Mouse (Mus musculus) heart, embryonic 13.5 days (tissue): ENCODE results near the gene Arrdc3. TPM values are rescaled to one million over a fixed set of nuclear protein-coding genes. Genes with fewer than 3 reads are reported as not detected.
"Not testable (repeated sequence)": the region's sequence is repeated elsewhere in the genome, so short reads cannot be mapped to it uniquely, and the experiment has no call there.

Experiments used
- ATAC-seq: fragments of 200-750 bp; cut with Nextera tagmentation; 2 replicates; pipeline ENCODE4 v1.8.0; 2017; ENCODE audit warnings: moderate TSS enrichment; ENCODE audit not compliant: insufficient number of reproducible peaks, low FRiP score, low TSS enrichment; ENCODE audit errors: extremely low read depth
- H3K27ac ChIP-seq: fragments of 300-500 bp; sonication (generic); replicated peaks from 2 replicates; pipeline ENCODE4 v1.5.1; 2015; ENCODE audit warnings: moderate library complexity, mild to moderate bottlenecking, inconsistent platforms
- H3K27me3 ChIP-seq: fragments of 300-500 bp; sonication (generic); replicated peaks from 2 replicates; pipeline ENCODE4 v1.6.1; 2015; ENCODE audit warnings: mild to moderate bottlenecking, inconsistent platforms
- H3K36me3 ChIP-seq: fragments of 300-500 bp; sonication (generic); 2 replicates; pipeline ENCODE4 v1.6.1; 2015; ENCODE audit warnings: mild to moderate bottlenecking, inconsistent platforms
- H3K4me1 ChIP-seq: fragments of 300-500 bp; sonication (generic); 2 replicates; pipeline ENCODE4 v1.6.1; 2015; ENCODE audit warnings: inconsistent platforms
- H3K4me2 ChIP-seq: fragments of 300-500 bp; sonication (generic); 2 replicates; pipeline ENCODE4 v1.6.1; 2015; ENCODE audit warnings: inconsistent platforms, mild to moderate bottlenecking, moderate library complexity
- H3K4me3 ChIP-seq: fragments of 300-500 bp; sonication (generic); 2 replicates; pipeline ENCODE4 v1.5.1; 2015; ENCODE audit warnings: moderate library complexity, mild to moderate bottlenecking, inconsistent platforms
- H3K9ac ChIP-seq: fragments of 300-500 bp; sonication (generic); 2 replicates; pipeline ENCODE4 v1.6.1; 2015; ENCODE audit warnings: inconsistent platforms, mild to moderate bottlenecking, moderate library complexity
- H3K9me3 ChIP-seq: fragments of 300-500 bp; sonication (generic); 2 replicates; pipeline ENCODE4 v1.6.1; 2016; ENCODE audit warnings: inconsistent platforms
- WGBS: fragments of 180-500 bp; shearing (Covaris S2); methylation state at CpG from one replicate; pipeline ENCODE4 v1.1.7; 2015; ENCODE audit warnings: mixed read lengths; 5-methylcytosine and 5-hydroxymethylcytosine counted together
- polyA plus RNA-seq: library from polyadenylated mRNA; unstranded; fragments of >200 nt; fragmentation: Nextera tagmentation; extraction: Ambion mirVana; gene quantifications from 2 replicates; pipeline ENCODE4 v1.2.1, GENCODE M21; 2015

Gene Arrdc3
- polyA plus RNA-seq, 1 experiment from 2014 or later = 45.0 TPM

GRCm38 (mm10) chr13:80885834-80886663 lies 2.9 kb downstream of the Arrdc3 start:
- H3K4me1 ChIP-seq = peaks cover 14% of the 10 kb centered on the region
- H3K9ac ChIP-seq = peak overlapping the region; percentile 100
- peak overlapping the region; percentile 91 for H3K4me3 ChIP-seq
- H3K36me3 ChIP-seq = peaks cover 25% of the 10 kb centered on the region
- no peaks in the 10 kb centered on the region for H3K27me3 ChIP-seq
- ATAC-seq = peak; percentile 88
- H3K9me3 ChIP-seq = no peaks in the 10 kb centered on the region
- peak overlapping the region; percentile 100 for H3K27ac ChIP-seq
- peak overlapping the region; percentile 72 for H3K4me2 ChIP-seq
- under 1% methylated on average over 68 of the region's 72 CpGs for WGBS

GRCm38 (mm10) chr13:80886664-80887210 lies 3.6 kb downstream of the Arrdc3 start:
- Histone ChIP-seq H3K36me3 (peaks cover 31% of the 10 kb centered on the region), H3K4me3 (peak overlapping the region; percentile 91), H3K27me3 (no peaks in the 10 kb centered on the region), H3K27ac (peak overlapping the region; percentile 100), H3K9ac (peak overlapping the region; percentile 100), H3K9me3 (no peaks in the 10 kb centered on the region), H3K4me2 (peak overlapping the region; percentile 72), H3K4me1 (peaks cover 14% of the 10 kb centered on the region)
- ATAC-seq = no peak
- 15% methylated on average over 6 of the region's 6 CpGs for WGBS

GRCm38 (mm10) chr13:80887842-80888241 lies 4.7 kb downstream of the Arrdc3 start:
- Histone ChIP-seq H3K27ac (no peak overlapping the region), H3K4me2 (no peak overlapping the region), H3K9ac (no peak overlapping the region), H3K4me1 (peaks cover 10% of the 10 kb centered on the region), H3K36me3 (peaks cover 40% of the 10 kb centered on the region), H3K27me3 (no peaks in the 10 kb centered on the region), H3K4me3 (no peak overlapping the region), H3K9me3 (no peaks in the 10 kb centered on the region)
- 49% methylated on average over 2 of the region's 2 CpGs for WGBS
- ATAC-seq = no peak

- not testable (repeated sequence) for H3K4me1 ChIP-seq, H3K9me3 ChIP-seq, H3K27me3 ChIP-seq, H3K27ac ChIP-seq, H3K4me3 ChIP-seq, ATAC-seq, H3K4me2 ChIP-seq, H3K9ac ChIP-seq
- H3K36me3 ChIP-seq = peaks cover 79% of the 10 kb centered on the region
- 84% methylated on average over 3 of the region's 3 CpGs for WGBS
Observed at GRCm38 (mm10) chr13:80894928-80895327, 11.7 kb downstream of the Arrdc3 start.

- H3K27me3 ChIP-seq = no peaks in the 10 kb centered on the region
Observed at GRCm38 (mm10) chr13:80897411-80897810, 14.2 kb downstream of the Arrdc3 start.

GRCm38 (mm10) chr13:80898095-80898494 lies 14.9 kb downstream of the Arrdc3 start:
- Histone ChIP-seq H3K4me1 (no peaks in the 10 kb centered on the region), H3K9me3 (no peaks in the 10 kb centered on the region), H3K4me2 (no peak overlapping the region), H3K27me3 (no peaks in the 10 kb centered on the region), H3K36me3 (peaks cover 51% of the 10 kb centered on the region), H3K27ac (no peak overlapping the region), H3K4me3 (no peak overlapping the region), H3K9ac (no peak overlapping the region)
- WGBS = 87% methylated on average over 4 of the region's 4 CpGs
- ATAC-seq = no peak

More at GRCm38 (mm10) chr13:80897411-80897810, 14.2 kb downstream of the Arrdc3 start:
- Histone ChIP-seq H3K27ac (no peak overlapping the region), H3K36me3 (peaks cover 56% of the 10 kb centered on the region), H3K4me2 (no peak overlapping the region), H3K4me3 (no peak overlapping the region), H3K9me3 (no peaks in the 10 kb centered on the region), H3K4me1 (no peaks in the 10 kb centered on the region), H3K9ac (no peak overlapping the region)
- ATAC-seq = no peak
- WGBS = 62% methylated on average over 1 of the region's 1 CpGs

GRCm38 (mm10) chr13:80899435-80900029 lies 16.3 kb downstream of the Arrdc3 start:
- no peak overlapping the region for H3K27ac ChIP-seq
- H3K9ac ChIP-seq = no peak overlapping the region
- H3K27me3 ChIP-seq = no peaks in the 10 kb centered on the region
- no peaks in the 10 kb centered on the region for H3K9me3 ChIP-seq
- no peak overlapping the region for H3K4me2 ChIP-seq
- no peak overlapping the region for H3K4me3 ChIP-seq
- no peaks in the 10 kb centered on the region for H3K4me1 ChIP-seq
- H3K36me3 ChIP-seq = peaks cover 37% of the 10 kb centered on the region
- WGBS = 74% methylated on average over 2 of the region's 2 CpGs
- no peak for ATAC-seq

- H3K9me3 ChIP-seq = no peaks in the 10 kb centered on the region
Observed at GRCm38 (mm10) chr13:80901432-80901831, 18.2 kb downstream of the Arrdc3 start.

GRCm38 (mm10) chr13:80902796-80903195 lies 19.6 kb downstream of the Arrdc3 start:
- no peaks in the 10 kb centered on the region for H3K4me1 ChIP-seq
- no peak for ATAC-seq
- 78% methylated on average over 3 of the region's 3 CpGs for WGBS

More at GRCm38 (mm10) chr13:80901432-80901831, 18.2 kb downstream of the Arrdc3 start:
- Histone ChIP-seq H3K9ac (no peak overlapping the region), H3K36me3 (peaks cover 27% of the 10 kb centered on the region), H3K27ac (no peak overlapping the region), H3K4me2 (no peak overlapping the region), H3K4me3 (no peak overlapping the region), H3K4me1 (no peaks in the 10 kb centered on the region), H3K27me3 (no peaks in the 10 kb centered on the region)
- WGBS = 74% methylated on average over 4 of the region's 4 CpGs
- no peak for ATAC-seq

GRCm38 (mm10) chr13:80913361-80913760 lies 30.2 kb downstream of the Arrdc3 start:
- no peak overlapping the region for H3K9ac ChIP-seq
- no peak overlapping the region for H3K4me3 ChIP-seq
- H3K4me2 ChIP-seq = no peak overlapping the region
- H3K27me3 ChIP-seq = no peaks in the 10 kb centered on the region
- H3K27ac ChIP-seq = no peak overlapping the region
- ATAC-seq = no peak
- no peaks in the 10 kb centered on the region for H3K36me3 ChIP-seq
- no peaks in the 10 kb centered on the region for H3K4me1 ChIP-seq
- H3K9me3 ChIP-seq = no peaks in the 10 kb centered on the region

More at GRCm38 (mm10) chr13:80902796-80903195, 19.6 kb downstream of the Arrdc3 start:
- Histone ChIP-seq H3K4me3 (no peak overlapping the region), H3K9me3 (no peaks in the 10 kb centered on the region), H3K36me3 (peaks cover 14% of the 10 kb centered on the region), H3K27ac (no peak overlapping the region), H3K4me2 (no peak overlapping the region), H3K27me3 (no peaks in the 10 kb centered on the region), H3K9ac (no peak overlapping the region)

GRCm38 (mm10) chr13:80920939-80921338 lies 37.8 kb downstream of the Arrdc3 start:
- Histone ChIP-seq H3K4me3 (no peak overlapping the region), H3K9me3 (no peaks in the 10 kb centered on the region), H3K36me3 (no peaks in the 10 kb centered on the region), H3K27ac (no peak overlapping the region), H3K4me2 (no peak overlapping the region), H3K4me1 (no peaks in the 10 kb centered on the region), H3K27me3 (no peaks in the 10 kb centered on the region), H3K9ac (no peak overlapping the region)
- ATAC-seq = no peak
- WGBS = 68% methylated on average over 6 of the region's 6 CpGs
